Mouse (Mus musculus): ENCODE measurements around the gene Inf2. TPM values are rescaled to one million over a fixed set of nuclear protein-coding genes. Genes with fewer than 3 reads are reported as not detected.

The Inf2 gene
- polyA plus RNA-seq, 1 experiment from 2014 or later, result 2.2 TPM

Small RNA genes within 50 kb of the gene (microRNA-seq; reads per million reads assigned to microRNA genes)
- gene Mir6939, result not detected

Other genes with a start within 250 kb of the Inf2 start
- gene A530016L24Rik, start 99.3 kb upstream of the Inf2 start, polyA plus RNA-seq (2014; fragmentation: Nextera tagmentation; extraction: Ambion mirVana), result not detected in 2 replicates
- 0.16 TPM in 1 of 2 replicates, not detected in the other for gene Tmem179, start 72.0 kb upstream of the Inf2 start, polyA plus RNA-seq (2014; fragmentation: Nextera tagmentation; extraction: Ambion mirVana)
- 4.4 and 5.1 TPM in 2 replicates for gene Adssl1, start 31.3 kb downstream of the Inf2 start, polyA plus RNA-seq (2014; fragmentation: Nextera tagmentation; extraction: Ambion mirVana)
- gene Siva1, start 55.9 kb downstream of the Inf2 start, polyA plus RNA-seq (2014; fragmentation: Nextera tagmentation; extraction: Ambion mirVana), result 294 TPM in 2 replicates
- gene Akt1, start 86.1 kb downstream of the Inf2 start, polyA plus RNA-seq (2014; fragmentation: Nextera tagmentation; extraction: Ambion mirVana), result 95.4 and 113 TPM in 2 replicates
- gene Zbtb42, start 90.0 kb downstream of the Inf2 start, polyA plus RNA-seq (2014; fragmentation: Nextera tagmentation; extraction: Ambion mirVana), result 0.82 and 1.6 TPM in 2 replicates
- gene Cep170b, start 131.7 kb downstream of the Inf2 start, polyA plus RNA-seq (2014; fragmentation: Nextera tagmentation; extraction: Ambion mirVana), result 9.5 and 9.6 TPM in 2 replicates
- 2.8 TPM in 2 replicates for gene Pld4, start 171.9 kb downstream of the Inf2 start, polyA plus RNA-seq (2014; fragmentation: Nextera tagmentation; extraction: Ambion mirVana)
- 0.17 and 0.40 TPM in 2 replicates for gene Ahnak2, start 213.9 kb downstream of the Inf2 start, polyA plus RNA-seq (2014; fragmentation: Nextera tagmentation; extraction: Ambion mirVana)
- gene Clba1, start 220.2 kb downstream of the Inf2 start, polyA plus RNA-seq (2014; fragmentation: Nextera tagmentation; extraction: Ambion mirVana), result 7.0 and 7.6 TPM in 2 replicates
- gene Cdca4, start 240.6 kb downstream of the Inf2 start, polyA plus RNA-seq (2014; fragmentation: Nextera tagmentation; extraction: Ambion mirVana), result 180 and 189 TPM in 2 replicates